Mouse (Mus musculus): ENCODE measurements around the gene Dolpp1. TPM values are rescaled to one million over a fixed set of nuclear protein-coding genes. Genes with fewer than 3 reads are reported as not detected.

The Dolpp1 gene
- total and polyA plus RNA-seq, 2 experiments from 2014 or later, result 44.7 to 92.4 TPM

DNA sequence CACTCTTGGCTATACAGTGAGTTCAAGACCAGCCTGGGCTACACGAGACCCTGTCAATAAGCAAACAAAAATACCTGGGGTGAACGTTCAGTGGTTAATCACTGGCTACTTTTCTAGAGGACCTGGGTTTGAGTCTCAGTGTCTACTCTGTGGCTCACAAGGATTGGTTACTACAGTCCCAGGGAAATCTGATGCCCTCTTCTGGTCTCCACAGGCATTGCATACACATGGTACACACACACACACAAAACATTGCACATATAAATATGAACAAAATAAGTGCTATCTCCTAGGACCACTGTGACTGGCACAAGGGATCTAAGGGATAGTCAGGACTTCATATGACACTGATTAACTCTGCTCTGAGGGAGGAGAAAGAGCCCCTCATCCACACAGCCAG lies 3.1 kb upstream of the Dolpp1 start:
- H3K4me1 ChIP-seq (ENCODE audit: insufficient read depth), result peaks cover 9% of the 10 kb centered on the region
- H3K9me3 ChIP-seq (ENCODE audit: low read length), result no peaks in the 10 kb centered on the region
- peaks cover 9% of the 10 kb centered on the region; the same call in 1 of the 2 replicates for H3K36me3 ChIP-seq (ENCODE audit: insufficient read depth)
- no peak overlapping the region for H3K4me2 ChIP-seq (ENCODE audit: low read depth)
- DNase-seq (no peak), ATAC-seq (no peak)
- H3K9ac ChIP-seq, result no peak overlapping the region
- H3K4me3 ChIP-seq (ENCODE audit: low read depth, low read length), result no peak overlapping the region
- 80% methylated on average over 2 of the region's 2 CpGs for WGBS
- no peaks in the 10 kb centered on the region for H3K27me3 ChIP-seq (ENCODE audit: insufficient read depth, low read length)
- 0 out of 2 replicates have a peak, but pooled peaks have one; percentile 8 for TF ChIP-seq CTCF (IDR thresholded peaks at IDR 0.05; ENCODE audit: low read depth)
- H3K27ac ChIP-seq (ENCODE audit: low read depth, low read length), result no peak overlapping the region

DNA sequence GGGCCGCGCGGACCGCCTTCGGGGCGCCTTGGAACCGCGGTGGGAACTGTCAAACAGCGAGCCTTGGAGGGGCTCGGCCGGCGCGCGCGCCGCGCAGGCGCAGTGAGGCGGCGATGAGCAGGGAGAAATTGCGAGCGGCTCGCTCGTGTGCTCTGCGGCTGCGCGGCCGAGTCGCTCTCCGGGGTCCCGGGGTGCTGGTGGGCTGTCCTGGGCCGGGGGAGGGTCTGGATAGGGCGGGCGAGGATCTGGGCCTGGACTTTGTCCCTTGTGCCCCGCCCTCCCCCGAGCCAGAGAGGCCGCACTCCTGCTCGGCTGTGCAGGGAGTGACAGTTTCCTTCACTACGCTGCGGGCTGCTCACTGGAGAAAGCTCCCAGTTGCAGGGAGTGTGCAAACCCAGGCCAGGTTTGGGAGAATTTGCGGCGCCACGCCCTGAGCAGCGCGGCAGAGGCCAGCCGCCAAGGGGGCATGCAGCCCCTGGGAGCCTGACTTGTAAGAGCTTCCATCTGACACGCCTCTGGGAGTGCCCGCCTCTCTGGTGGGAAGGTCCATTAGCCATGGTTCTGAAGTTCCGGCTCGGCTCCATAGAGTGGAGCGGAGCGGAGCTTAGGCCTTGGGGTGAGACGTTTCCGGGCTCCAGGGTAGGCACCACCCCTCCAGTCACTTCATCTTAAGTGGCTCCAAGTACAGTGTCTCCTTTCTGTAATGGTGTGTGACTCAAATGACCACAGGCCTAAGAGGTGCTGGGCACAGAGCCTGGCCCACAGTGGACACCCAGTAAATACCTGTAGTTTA lies 719 bp downstream of the Dolpp1 start:
- Histone ChIP-seq H3K9ac (peak overlapping the region; percentile 74), H3K4me1 (ENCODE audit: insufficient read depth) (peaks cover 9% of the 10 kb centered on the region), H3K4me2 (ENCODE audit: low read depth) (peak overlapping the region; percentile 98), H3K27ac (ENCODE audit: low read depth, low read length) (peak overlapping the region; percentile 93), H3K27me3 (ENCODE audit: insufficient read depth, low read length) (no peaks in the 10 kb centered on the region), H3K9me3 (ENCODE audit: low read length) (no peaks in the 10 kb centered on the region), H3K4me3 (ENCODE audit: low read depth, low read length) (peak overlapping the region; percentile 85), H3K36me3 (ENCODE audit: insufficient read depth) (peaks cover 29% of the 10 kb centered on the region)
- TF ChIP-seq CTCF (IDR thresholded peaks at IDR 0.05; ENCODE audit: low read depth), result no peak
- 5% methylated on average over 52 of the region's 54 CpGs for WGBS
- DNase-seq (peak; percentile 95), ATAC-seq (peak; percentile 82)

DNA sequence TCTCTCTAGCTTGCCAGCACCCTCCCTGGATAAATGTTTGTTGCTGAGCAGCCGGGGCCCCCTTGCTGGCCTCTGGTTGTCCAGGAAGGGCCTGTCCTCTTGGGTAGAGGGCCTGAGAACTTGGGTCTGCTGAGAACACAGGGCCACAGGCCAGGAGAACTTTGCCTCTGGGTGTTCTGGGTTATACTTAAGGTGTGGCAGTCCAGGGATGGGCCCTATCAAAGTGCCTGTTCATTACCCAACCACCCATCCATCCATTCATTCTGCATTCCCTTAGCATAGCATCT lies 1.3 kb downstream of the Dolpp1 start:
- WGBS, result 58% methylated on average over 1 of the region's 1 CpGs

DNA sequence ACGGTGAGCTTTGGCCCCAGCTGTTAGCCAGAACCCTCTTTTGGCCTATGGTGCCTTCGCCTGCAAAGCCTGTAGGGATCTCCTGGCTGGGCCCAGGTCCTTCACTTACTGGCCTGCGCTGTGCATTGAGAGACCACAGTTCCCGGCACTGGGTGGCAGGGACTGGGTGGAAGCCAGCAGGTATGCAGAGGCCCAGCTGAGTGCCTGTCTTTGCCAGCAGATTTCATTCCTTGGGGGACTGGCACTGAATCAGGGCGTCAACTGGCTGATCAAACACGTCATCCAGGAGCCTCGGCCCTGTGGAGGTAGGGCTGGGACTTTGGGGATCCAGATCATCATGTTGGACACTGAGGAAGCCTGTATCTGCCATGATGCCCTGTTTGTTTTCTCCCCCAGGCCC lies 3.7 kb downstream of the Dolpp1 start:
- peaks cover 49% of the 10 kb centered on the region for H3K36me3 ChIP-seq (ENCODE audit: insufficient read depth)
- no peak for DNase-seq
- ATAC-seq, result no peak
- no peaks in the 10 kb centered on the region for H3K9me3 ChIP-seq (ENCODE audit: low read length)
- no peak overlapping the region for H3K9ac ChIP-seq
- WGBS, result 93% methylated on average over 7 of the region's 7 CpGs
- H3K27me3 ChIP-seq (ENCODE audit: insufficient read depth, low read length), result no peaks in the 10 kb centered on the region
- no peak overlapping the region for H3K4me2 ChIP-seq (ENCODE audit: low read depth)
- no peak for TF ChIP-seq CTCF (IDR thresholded peaks at IDR 0.05; ENCODE audit: low read depth)
- H3K4me1 ChIP-seq (ENCODE audit: insufficient read depth), result peaks cover 9% of the 10 kb centered on the region
- no peak overlapping the region for H3K4me3 ChIP-seq (ENCODE audit: low read depth, low read length)
- no peak overlapping the region for H3K27ac ChIP-seq (ENCODE audit: low read depth, low read length)

More for the DNA sequence above, 1.3 kb downstream of the Dolpp1 start:
- Histone ChIP-seq H3K27me3 (ENCODE audit: insufficient read depth, low read length) (no peaks in the 10 kb centered on the region), H3K36me3 (ENCODE audit: insufficient read depth) (peaks cover 34% of the 10 kb centered on the region), H3K27ac (ENCODE audit: low read depth, low read length) (0 out of 2 replicates have a peak overlapping the region, but pooled peaks have one; percentile 93), H3K4me3 (ENCODE audit: low read depth, low read length) (peak overlapping the region; percentile 85), H3K4me2 (ENCODE audit: low read depth) (peak overlapping the region; percentile 98), H3K9me3 (ENCODE audit: low read length) (no peaks in the 10 kb centered on the region), H3K9ac (peak overlapping the region; percentile 74), H3K4me1 (ENCODE audit: insufficient read depth) (peaks cover 9% of the 10 kb centered on the region)
- no peak for TF ChIP-seq CTCF (IDR thresholded peaks at IDR 0.05; ENCODE audit: low read depth)
- ATAC-seq (no peak), DNase-seq (no peak)

DNA sequence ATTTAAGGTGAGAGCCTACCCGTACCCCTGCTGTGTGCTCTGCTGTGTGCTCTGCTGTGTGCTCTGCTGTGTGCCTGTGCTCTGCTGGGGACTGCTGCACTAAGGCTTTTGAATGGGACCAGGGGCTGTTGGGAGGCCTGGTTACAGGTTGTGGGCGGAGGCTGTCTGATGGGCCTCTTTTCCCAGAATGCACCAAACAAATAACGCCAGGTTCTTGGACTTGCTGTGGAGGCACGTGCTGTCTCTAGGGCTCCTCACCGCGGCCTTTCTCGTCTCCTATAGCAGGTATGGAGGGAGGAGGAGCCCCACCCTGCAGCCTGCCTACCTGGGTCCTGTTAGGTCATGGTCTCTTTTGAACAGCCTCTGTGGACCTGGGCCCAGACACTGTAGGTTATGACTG lies 4.2 kb downstream of the Dolpp1 start:
- Histone ChIP-seq H3K4me3 (ENCODE audit: low read depth, low read length) (no peak overlapping the region), H3K9me3 (ENCODE audit: low read length) (no peaks in the 10 kb centered on the region), H3K4me1 (ENCODE audit: insufficient read depth) (peaks cover 9% of the 10 kb centered on the region), H3K36me3 (ENCODE audit: insufficient read depth) (peaks cover 53% of the 10 kb centered on the region), H3K9ac (no peak overlapping the region), H3K27me3 (ENCODE audit: insufficient read depth, low read length) (no peaks in the 10 kb centered on the region), H3K27ac (ENCODE audit: low read depth, low read length) (no peak overlapping the region), H3K4me2 (ENCODE audit: low read depth) (no peak overlapping the region)
- WGBS, result 91% methylated on average over 7 of the region's 7 CpGs
- ATAC-seq (no peak), DNase-seq (no peak)
- TF ChIP-seq CTCF (IDR thresholded peaks at IDR 0.05; ENCODE audit: low read depth), result no peak

DNA sequence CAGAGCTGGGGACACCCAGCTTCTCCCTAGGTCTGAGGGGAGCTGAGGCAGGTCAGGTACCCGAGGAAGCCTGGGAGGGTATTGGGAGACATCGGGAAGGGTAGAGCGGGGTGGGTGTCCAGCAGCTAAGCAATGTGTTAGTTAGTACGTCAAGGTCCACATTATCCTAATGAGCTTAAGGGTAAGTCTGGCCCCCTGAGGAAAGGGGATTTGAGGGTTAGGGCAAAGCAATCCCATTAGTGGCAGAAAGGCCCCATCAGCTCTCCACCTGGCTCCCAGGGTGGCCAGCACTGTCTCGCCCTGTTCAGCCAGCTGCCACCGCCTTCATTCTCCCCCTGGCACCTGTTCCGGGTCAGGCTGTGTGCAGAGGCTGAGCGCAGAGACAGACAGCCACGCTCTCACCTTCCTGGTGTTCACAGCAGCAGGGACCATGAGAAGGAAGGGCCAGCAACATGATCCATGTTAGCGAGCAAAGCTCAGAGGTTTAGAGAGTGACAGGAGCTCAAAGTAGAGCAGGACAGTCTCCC lies 6.0 kb downstream of the Dolpp1 start:
- ATAC-seq (no peak), DNase-seq (no peak)
- no peaks in the 10 kb centered on the region for H3K9me3 ChIP-seq (ENCODE audit: low read length)
- H3K27ac ChIP-seq (ENCODE audit: low read depth, low read length), result no peak overlapping the region
- TF ChIP-seq CTCF (IDR thresholded peaks at IDR 0.05; ENCODE audit: low read depth), result no peak
- H3K27me3 ChIP-seq (ENCODE audit: insufficient read depth, low read length), result no peaks in the 10 kb centered on the region
- H3K36me3 ChIP-seq (ENCODE audit: insufficient read depth), result peaks cover 71% of the 10 kb centered on the region
- no peak overlapping the region for H3K4me3 ChIP-seq (ENCODE audit: low read depth, low read length)
- WGBS, result 57% methylated on average over 10 of the region's 10 CpGs
- H3K4me1 ChIP-seq (ENCODE audit: insufficient read depth), result peaks cover 9% of the 10 kb centered on the region
- H3K9ac ChIP-seq, result no peak overlapping the region
- H3K4me2 ChIP-seq (ENCODE audit: low read depth), result no peak overlapping the region
